Mouse (Mus musculus) embryonic facial prominence, embryonic 14.5 days (tissue): ENCODE measurements around the gene Apol10b. TPM values are rescaled to one million over a fixed set of nuclear protein-coding genes. Genes with fewer than 3 reads are reported as not detected.
"Not testable (repeated sequence)": the region's sequence is repeated elsewhere in the genome, so short reads cannot be mapped to it uniquely, and the experiment has no call there.

Experiments used
- ATAC-seq: fragments of 200-750 bp; cut with Nextera tagmentation; 2 replicates; pipeline ENCODE4 v1.8.0; 2017; ENCODE audit warnings: low read depth, moderate number of reproducible peaks, moderate TSS enrichment
- DNase-seq: peaks from one replicate; pipeline ENCODE4 v3.0.0-alpha.2; 2015; ENCODE audit warnings: low spot score
- H3K27ac ChIP-seq: fragments of 300-500 bp; sonication (generic); replicated peaks from 2 replicates; pipeline ENCODE4 v1.5.1; 2014; ENCODE audit warnings: low read depth, mild to moderate bottlenecking, low read length, moderate library complexity
- H3K27me3 ChIP-seq: fragments of 300-500 bp; sonication (generic); replicated peaks from 2 replicates; pipeline ENCODE4 v1.6.1; 2014; ENCODE audit warnings: low read length; ENCODE audit not compliant: control insufficient read depth, insufficient read depth
- H3K36me3 ChIP-seq: fragments of 300-500 bp; sonication (generic); 2 replicates; pipeline ENCODE4 v1.6.1; 2014; ENCODE audit warnings: low read length, mixed read lengths; ENCODE audit not compliant: control insufficient read depth, insufficient read depth
- H3K4me1 ChIP-seq: fragments of 300-500 bp; sonication (generic); 2 replicates; pipeline ENCODE4 v1.6.1; 2014; ENCODE audit warnings: antibody characterized with exemption, low read length; ENCODE audit not compliant: control insufficient read depth, insufficient read depth
- H3K4me2 ChIP-seq: fragments of 300-500 bp; sonication (generic); 2 replicates; pipeline ENCODE4 v1.6.1; 2014; ENCODE audit warnings: low read depth, mild to moderate bottlenecking, low read length, moderate library complexity, mixed read lengths
- H3K4me3 ChIP-seq: fragments of 300-500 bp; sonication (generic); 2 replicates; pipeline ENCODE4 v1.5.1; 2014; ENCODE audit warnings: low read depth, mild to moderate bottlenecking, low read length
- H3K9ac ChIP-seq: fragments of 300-500 bp; sonication (generic); 2 replicates; pipeline ENCODE4 v1.6.1; 2014; ENCODE audit warnings: low read depth, mild to moderate bottlenecking, low read length, moderate library complexity, mixed read lengths
- H3K9me3 ChIP-seq: fragments of 300-500 bp; sonication (generic); 2 replicates; pipeline ENCODE4 v1.6.1; 2016; ENCODE audit warnings: low read length; ENCODE audit not compliant: control insufficient read depth
- WGBS: fragments of 180-500 bp; shearing (Covaris S2); extraction: QIAGEN DNeasy Blood & Tissue Kit; methylation state at CpG from one replicate; pipeline ENCODE4 v1.1.7; 2014; 5-methylcytosine and 5-hydroxymethylcytosine counted together
- polyA plus RNA-seq: library from polyadenylated mRNA; unstranded; fragments of >200 nt; fragmentation: Nextera tagmentation; extraction: Ambion mirVana; gene quantifications from 2 replicates; pipeline ENCODE4 v1.2.1, GENCODE M21; 2014

Apol10b gene
- polyA plus RNA-seq, result 0.08 and 0.14 TPM in 2 replicates

- H3K4me1 ChIP-seq, result no peaks in the 10 kb centered on the region
- DNase-seq, result no peak
- 59% methylated on average over 5 of the region's 5 CpGs for WGBS
- H3K9me3 ChIP-seq, result no peaks in the 10 kb centered on the region
- ATAC-seq, result no peak
- no peak within 1 kb of the TSS for H3K27ac ChIP-seq
- H3K27me3 ChIP-seq, result no peaks in the 10 kb centered on the region
- H3K4me3 ChIP-seq, result no peak within 1 kb of the TSS
- H3K9ac ChIP-seq, result no peak within 1 kb of the TSS
- H3K4me2 ChIP-seq, result no peak within 1 kb of the TSS
- H3K36me3 ChIP-seq, result no peaks in the 10 kb centered on the region
Measured at GRCm38 (mm10) chr15:77595961-77596360, at the start of gene Apol10b. TSS of gene Apol10b (minus strand) at chr15:77596125.

GRCm38 (mm10) chr15:77643176-77643575 is 47.3 kb upstream of the Apol10b start, which contains the start of gene Apol11b:
TSS of gene Apol11b (minus strand) at chr15:77643286.
- not testable (repeated sequence) for ATAC-seq

GRCm38 (mm10) chr15:77629822-77630221 is 33.9 kb upstream of the Apol10b start:
- H3K9ac ChIP-seq, ATAC-seq, H3K4me2 ChIP-seq, DNase-seq, H3K4me3 ChIP-seq, H3K4me1 ChIP-seq, H3K36me3 ChIP-seq, H3K27me3 ChIP-seq, H3K9me3 ChIP-seq, H3K27ac ChIP-seq: not testable (repeated sequence)
- 87% methylated on average over 2 of the region's 3 CpGs for WGBS

More at GRCm38 (mm10) chr15:77643176-77643575, 47.3 kb upstream of the Apol10b start, which contains the start of gene Apol11b:
- H3K4me3 ChIP-seq, H3K27me3 ChIP-seq, H3K4me2 ChIP-seq, H3K9me3 ChIP-seq, DNase-seq, H3K36me3 ChIP-seq, H3K27ac ChIP-seq, H3K4me1 ChIP-seq, H3K9ac ChIP-seq: not testable (repeated sequence)
- WGBS, result 63% methylated on average over 2 of the region's 2 CpGs

GRCm38 (mm10) chr15:77628647-77629046 is 32.7 kb upstream of the Apol10b start:
- DNase-seq, result not testable (repeated sequence)
- 47% methylated on average over 8 of the region's 9 CpGs for WGBS

GRCm38 (mm10) chr15:77626471-77626870 is 30.5 kb upstream of the Apol10b start:
- DNase-seq, result not testable (repeated sequence)
- WGBS, result 77% methylated on average over 4 of the region's 4 CpGs

More at GRCm38 (mm10) chr15:77628647-77629046, 32.7 kb upstream of the Apol10b start:
- H3K27ac ChIP-seq, H3K36me3 ChIP-seq, H3K4me3 ChIP-seq, ATAC-seq, H3K4me1 ChIP-seq, H3K9ac ChIP-seq, H3K27me3 ChIP-seq, H3K4me2 ChIP-seq, H3K9me3 ChIP-seq: not testable (repeated sequence)

GRCm38 (mm10) chr15:77624710-77625109 is 28.8 kb upstream of the Apol10b start:
- Histone ChIP-seq H3K4me3 (no peak overlapping the region), H3K4me2 (no peak overlapping the region), H3K27ac (no peak overlapping the region), H3K4me1 (no peaks in the 10 kb centered on the region), H3K9ac (no peak overlapping the region), H3K27me3 (no peaks in the 10 kb centered on the region), H3K9me3 (no peaks in the 10 kb centered on the region), H3K36me3 (no peaks in the 10 kb centered on the region)
- DNase-seq (no peak), ATAC-seq (no peak)
- WGBS, result 88% methylated on average over 1 of the region's 1 CpGs

More at GRCm38 (mm10) chr15:77626471-77626870, 30.5 kb upstream of the Apol10b start:
- H3K27ac ChIP-seq, H3K9ac ChIP-seq, H3K4me2 ChIP-seq, H3K36me3 ChIP-seq, H3K4me3 ChIP-seq, H3K27me3 ChIP-seq, H3K9me3 ChIP-seq, ATAC-seq, H3K4me1 ChIP-seq: not testable (repeated sequence)

GRCm38 (mm10) chr15:77606069-77606468 is 10.1 kb upstream of the Apol10b start:
- no peak overlapping the region for H3K9ac ChIP-seq
- H3K4me2 ChIP-seq, result no peak overlapping the region
- H3K36me3 ChIP-seq, result no peaks in the 10 kb centered on the region
- no peak overlapping the region for H3K4me3 ChIP-seq
- DNase-seq (no peak), ATAC-seq (no peak)
- 93% methylated on average over 3 of the region's 3 CpGs for WGBS
- no peaks in the 10 kb centered on the region for H3K4me1 ChIP-seq
- H3K9me3 ChIP-seq, result no peaks in the 10 kb centered on the region
- H3K27ac ChIP-seq, result no peak overlapping the region
- H3K27me3 ChIP-seq, result no peaks in the 10 kb centered on the region

GRCm38 (mm10) chr15:77598958-77599357 is 3.0 kb upstream of the Apol10b start, which contains the start of gene Gm36245:
TSS of gene Gm36245 (plus strand) at chr15:77599258.
- 88% methylated on average over 1 of the region's 1 CpGs for WGBS
- Histone ChIP-seq H3K4me1 (no peaks in the 10 kb centered on the region), H3K4me3 (no peak within 1 kb of the TSS), H3K9ac (no peak within 1 kb of the TSS), H3K9me3 (no peaks in the 10 kb centered on the region), H3K27ac (no peak within 1 kb of the TSS), H3K4me2 (no peak within 1 kb of the TSS), H3K36me3 (no peaks in the 10 kb centered on the region), H3K27me3 (no peaks in the 10 kb centered on the region)
- DNase-seq, result no peak
- ATAC-seq, result no peak

GRCm38 (mm10) chr15:77598429-77598828 is 2.5 kb upstream of the Apol10b start:
- Histone ChIP-seq H3K4me3 (no peak overlapping the region), H3K36me3 (no peaks in the 10 kb centered on the region), H3K27ac (no peak overlapping the region), H3K27me3 (no peaks in the 10 kb centered on the region), H3K9me3 (no peaks in the 10 kb centered on the region), H3K9ac (no peak overlapping the region), H3K4me2 (no peak overlapping the region), H3K4me1 (no peaks in the 10 kb centered on the region)
- WGBS, result 68% methylated on average over 3 of the region's 3 CpGs
- ATAC-seq (no peak), DNase-seq (no peak)
